8 mouse cellular contexts compared by ENCODE assay signal in the genomic region with DNA sequence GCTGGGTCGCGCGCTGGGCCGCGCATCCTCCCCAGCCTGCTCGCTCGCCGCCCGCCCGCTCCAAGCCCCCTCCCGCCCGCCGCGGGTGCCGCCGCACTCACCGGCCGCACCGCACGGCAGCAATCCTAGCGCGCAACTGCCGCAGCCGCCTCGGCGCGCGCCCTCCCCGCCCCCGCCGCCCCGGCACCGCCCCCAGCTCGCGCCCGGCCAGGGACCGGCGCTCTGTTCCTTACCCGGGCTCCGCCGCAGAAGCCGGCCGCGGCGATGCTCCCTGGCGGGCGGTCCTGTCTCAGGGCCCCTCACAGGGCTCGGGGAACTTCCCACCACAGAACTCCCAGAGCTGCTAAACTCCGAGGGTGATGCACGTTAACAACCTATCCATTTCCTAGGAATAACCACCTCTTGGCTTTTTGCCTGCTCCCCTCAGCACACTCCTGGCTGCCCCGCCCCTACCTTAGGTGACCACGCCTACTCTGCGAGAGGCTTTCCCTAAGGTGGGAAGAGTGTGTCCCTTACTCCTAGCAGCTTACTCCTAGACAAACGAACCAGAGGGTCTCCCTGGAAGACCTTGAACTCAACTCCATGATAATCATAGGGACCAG. TPM values are rescaled to one million over a fixed set of nuclear protein-coding genes. Genes with fewer than 3 reads are reported as not detected.
DNase-seq lines count a peak whose midpoint lies in the region; ATAC-seq and TF ChIP-seq lines count a peak whose summit lies in the region.

No protein-coding gene starts in this region.

- peaks cover 15% of the 10 kb centered on the region for H3K4me1 ChIP-seq in hindbrain, postnatal 0 days (ENCODE audit: insufficient read depth, low read length)

- DNase-seq in adipocyte (ENCODE audit: low spot score) = peak; percentile 84
- peak; percentile 38 to 76 for DNase-seq in cerebellum, postnatal 4 days (ENCODE audit: low spot score in 2 of 2)
- peak; percentile 39 to 51 for DNase-seq in gastrocnemius, adult 8-10 months (ENCODE audit: low spot score in 2 of 2)
- DNase-seq in hindbrain, postnatal 0 days (ENCODE audit: low spot score) = peak; percentile 91
- peak; percentile 58 to 65 for DNase-seq in left cerebral cortex, postnatal 14 days (ENCODE audit: low spot score in 2 of 2)
- peak; percentile 74 to 77 for DNase-seq in right cerebral cortex, postnatal 10 days (ENCODE audit: low spot score in 2 of 2)
- peak; percentile 71 for DNase-seq in urinary bladder, postnatal 25 days (ENCODE audit: low spot score)

- peak; percentile 95 for ATAC-seq in hindbrain, postnatal 0 days
- ATAC-seq in megakaryocyte progenitor cell, adult 5-6 weeks (replicated peaks; ENCODE audit: poor library complexity) = peak; percentile 67

- peak overlapping the region; percentile 88 for H3K9ac ChIP-seq in hindbrain, postnatal 0 days (replicated peaks; ENCODE audit: low read length)

- H3K27ac ChIP-seq in hindbrain, postnatal 0 days = peak overlapping the region; percentile 100

- no peaks in the 10 kb centered on the region for H3K36me3 ChIP-seq in hindbrain, postnatal 0 days (ENCODE audit: insufficient read depth, low read length)

- no peaks in the 10 kb centered on the region for H3K9me3 ChIP-seq in hindbrain, postnatal 0 days (ENCODE audit: low read length)

- no peaks in the 10 kb centered on the region for H3K27me3 ChIP-seq in hindbrain, postnatal 0 days (ENCODE audit: insufficient read depth, low read length)

- TF ChIP-seq CTCF in hindbrain, postnatal 0 days (IDR thresholded peaks at IDR 0.05; ENCODE audit: low read depth) = no peak

- intact Hi-C loops in left cerebral cortex, postnatal 14 days (cut with DNase I) = loop anchor here (5.0 kb wide), 1 partner anchor 55 kb away; no protein-coding TSS in a partner anchor

- 2% methylated on average over 36 of the region's 54 CpGs for WGBS in hindbrain, postnatal 0 days

- H3K4me3 ChIP-seq in hindbrain, postnatal 0 days (ENCODE audit: low read length) = peak overlapping the region; percentile 79

- H3K4me2 ChIP-seq in hindbrain, postnatal 0 days (ENCODE audit: low read depth, low read length) = peak overlapping the region; percentile 73

RNA-seq across cellular contexts. Expression of a gene that starts 52.2 kb away (rescaled TPM):
- not detected for total RNA-seq in gastrocnemius, adult 8-10 months (2022)
- total RNA-seq in hindbrain, postnatal 0 days (2014; rRNA removed) = 217 and 280 TPM in 2 replicates
- polyA plus RNA-seq in hindbrain, postnatal 0 days (2015; fragmentation: Nextera tagmentation; extraction: Ambion mirVana) = 294 and 315 TPM in 2 replicates
- total RNA-seq in left cerebral cortex, postnatal 14 days (2021) = 100 to 1,000 TPM; 177 to 184 TPM
- total RNA-seq in megakaryocyte progenitor cell, adult 5-6 weeks (2015) = 0.22 TPM in 1 of 2 replicates, not detected in the other
- not detected in 2 replicates for total RNA-seq in megakaryocyte progenitor cell, adult 5-6 weeks (2017)

RNA-seq across cellular contexts. Expression of a gene that starts 52.7 kb away (rescaled TPM):
- total RNA-seq in gastrocnemius, adult 8-10 months (2022) = 10 to 100 TPM in 1 of 4 experiments, 1 to 10 TPM in 3; 5.8 to 10.2 (median 8.1) TPM
- total RNA-seq in hindbrain, postnatal 0 days (2014; rRNA removed) = 43.4 and 44.2 TPM in 2 replicates
- 79.8 and 80.7 TPM in 2 replicates for polyA plus RNA-seq in hindbrain, postnatal 0 days (2015; fragmentation: Nextera tagmentation; extraction: Ambion mirVana)
- total RNA-seq in left cerebral cortex, postnatal 14 days (2021) = 10 to 100 TPM; 67.1 to 70.7 TPM
- 52.5 and 59.4 TPM in 2 replicates for total RNA-seq in megakaryocyte progenitor cell, adult 5-6 weeks (2015)
- total RNA-seq in megakaryocyte progenitor cell, adult 5-6 weeks (2017) = 79.3 and 80.0 TPM in 2 replicates

Comparison
In these comparisons a context has a peak if more than half of its experiments do, and no peak if none do; other contexts are left out.
1. Peak in every context shown above with its lines: DNase-seq, ATAC-seq, H3K4me3 ChIP-seq and H3K27ac ChIP-seq.
2. RNA of a gene that starts 52.2 kb away (total RNA-seq): 217 to 280 TPM in hindbrain, postnatal 0 days and 177 to 184 TPM in left cerebral cortex, postnatal 14 days; not detected in gastrocnemius, adult 8-10 months and 0.22 TPM in megakaryocyte progenitor cell, adult 5-6 weeks; every median in the first group is over 100 times any median in the second.